Mouse (Mus musculus) frontal cortex, postnatal 14 days (tissue): ENCODE results near the gene Trat1.

ENCODE experiments used
- DNase-seq, 2 experiments: peaks; one replicate each; pipeline ENCODE4 v3.0.0; 2022; ENCODE audit warnings: low spot score in 2 of 2

Trat1 gene

DNA sequence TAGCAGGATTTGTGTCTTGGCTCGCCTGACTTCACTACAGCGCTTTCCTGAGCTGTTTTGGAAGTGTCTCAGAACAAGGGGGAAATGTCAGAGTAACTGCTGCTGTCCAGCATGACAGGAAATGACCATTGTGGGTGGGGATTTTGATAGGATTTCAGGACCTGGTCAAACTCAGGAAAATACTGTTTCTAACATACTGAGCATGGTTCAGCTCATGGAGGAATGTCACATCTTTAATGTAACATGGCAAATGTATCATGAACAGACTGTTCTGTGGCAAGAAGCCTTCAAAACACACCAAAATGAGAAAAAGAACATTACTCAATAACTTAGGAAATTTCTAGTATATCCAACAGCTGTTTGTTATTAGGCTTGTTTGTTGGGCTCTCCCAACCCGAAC is 52.1 kb downstream of the Trat1 start:
- no peak for DNase-seq

GRCm38 (mm10) chr16:48716343-48716742 is 55.5 kb downstream of the Trat1 start:
- DNase-seq = no peak

DNA sequence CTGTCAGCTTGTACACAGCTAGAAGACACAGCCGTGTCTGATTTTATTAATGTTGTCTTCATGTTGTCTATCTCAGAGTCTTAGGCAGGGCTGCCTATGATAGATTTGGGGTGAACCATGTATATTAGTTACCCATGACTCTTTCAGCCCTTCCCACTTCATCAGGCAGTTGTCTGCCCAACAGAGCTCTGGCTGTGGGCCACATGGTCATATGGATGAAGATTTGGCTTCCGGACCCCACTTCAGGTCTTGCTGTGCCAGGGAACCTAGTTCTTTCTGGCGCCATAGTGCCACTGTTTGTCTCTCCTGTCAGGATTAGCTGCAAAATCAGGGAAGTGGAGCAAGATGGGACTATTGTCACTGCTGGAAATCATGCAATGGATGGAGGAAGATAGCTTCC is 69.9 kb downstream of the Trat1 start:
- DNase-seq = no peak
